In the genomic region with DNA sequence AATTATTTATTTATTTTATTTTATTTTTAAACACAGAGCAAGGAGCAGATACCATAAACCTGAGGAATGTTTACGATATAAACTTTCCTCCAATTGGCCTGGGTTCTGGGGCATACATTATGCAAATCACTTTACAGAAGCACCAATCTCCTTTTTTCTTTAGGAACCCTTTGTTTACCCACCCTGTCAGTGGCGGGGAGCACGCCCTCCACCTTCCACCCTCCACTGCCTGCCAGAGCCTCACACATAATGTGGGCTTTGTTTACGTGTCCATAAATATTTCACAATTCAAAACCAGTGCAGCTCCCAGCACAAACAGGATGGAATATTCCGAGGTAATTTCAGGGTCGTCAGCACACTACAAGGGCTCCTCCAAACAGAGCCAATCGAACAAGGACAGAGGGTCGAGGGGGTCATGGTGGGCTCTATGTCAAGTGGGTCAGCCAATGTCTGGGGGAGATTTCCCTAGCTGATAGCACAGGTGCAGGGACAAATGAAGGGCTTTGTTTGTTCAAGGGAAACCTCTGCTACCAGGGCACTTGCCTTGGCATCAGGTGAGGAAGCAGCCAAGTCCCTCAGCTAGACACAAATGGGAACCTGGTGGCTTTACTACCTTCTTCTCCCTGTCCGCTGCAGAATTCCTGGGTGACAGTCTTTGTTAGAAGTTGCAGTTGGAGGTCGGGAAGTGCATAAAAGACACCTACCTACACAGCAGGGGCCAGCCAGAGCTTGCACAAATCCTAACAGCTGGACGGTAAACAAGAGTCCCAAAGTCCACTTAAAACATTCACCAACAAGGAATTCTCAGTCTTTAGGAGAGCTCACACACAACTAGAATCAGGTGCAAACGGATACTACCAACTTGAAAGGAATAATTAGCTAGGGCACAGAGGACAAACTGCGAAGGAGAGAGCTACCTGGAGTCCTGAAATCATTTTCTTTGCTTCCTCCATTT, we compare ENCODE assay signal across 9 mouse cellular contexts. TPM values are rescaled to one million over a fixed set of nuclear protein-coding genes. Genes with fewer than 3 reads are reported as not detected.
DNase-seq lines count a peak whose midpoint lies in the region; ATAC-seq and TF ChIP-seq lines count a peak whose summit lies in the region.
"Had no signal": no experiment of that assay in that cellular context is flagged by ENCODE, and none has a peak within 500 bp of the region (broad histone marks: within the 10 kb centered on the region; RNA-seq: fewer than 3 reads in every experiment).

No protein-coding gene starts in this region.

- DNase-seq in midbrain, postnatal 0 days (ENCODE audit: low spot score) = no peak
- peak; percentile 22 for DNase-seq in liver
- DNase-seq in thymus, adult 2 months = no peak
- no peak for DNase-seq in left cerebral cortex, adult 8-10 months (ENCODE audit: low spot score in 2 of 2)
- DNase-seq in left cerebral cortex, adult 18-20 months (ENCODE audit: low spot score in 2 of 2) = no peak

- no peak for TF ChIP-seq POLR2A in thymus, adult 2 months (IDR thresholded peaks at IDR 0.05; ENCODE audit: control insufficient read depth, extremely low read depth, insufficient read depth, low read length, poor library complexity)

- no peak for TF ChIP-seq CTCF in midbrain, postnatal 0 days (IDR thresholded peaks at IDR 0.05)
- TF ChIP-seq CTCF in thymus, adult 2 months (IDR thresholded peaks at IDR 0.05; ENCODE audit: borderline replicate concordance, control insufficient read depth, extremely low read depth, insufficient read depth, low read length, poor library complexity) = no peak

- ATAC-seq in midbrain, embryonic 12.5 days (ENCODE audit: low FRiP score, low read depth) = peak; percentile 39; the same call in 1 of the 2 replicates
- ATAC-seq in midbrain, postnatal 0 days (ENCODE audit: low FRiP score) = no peak
- ATAC-seq in intestine, embryonic 15.5 days = peak; percentile 67

- no peak overlapping the region for H3K9ac ChIP-seq in midbrain, embryonic 12.5 days (replicated peaks)
- no peak overlapping the region for H3K9ac ChIP-seq in midbrain, postnatal 0 days (replicated peaks; ENCODE audit: low read length, poor library complexity, severe bottlenecking)
- no peak overlapping the region for H3K9ac ChIP-seq in intestine, embryonic 15.5 days

- peak overlapping the region; percentile 34 for H3K4me2 ChIP-seq in midbrain, embryonic 12.5 days (replicated peaks)
- no peak overlapping the region for H3K4me2 ChIP-seq in midbrain, postnatal 0 days (ENCODE audit: low read depth, low read length, poor library complexity, severe bottlenecking)
- peak overlapping the region; percentile 34 for H3K4me2 ChIP-seq in intestine, embryonic 15.5 days (replicated peaks)

- no peak overlapping the region for H3K4me3 ChIP-seq in midbrain, embryonic 12.5 days
- H3K4me3 ChIP-seq in midbrain, postnatal 0 days (ENCODE audit: low read depth, low read length) = no peak overlapping the region
- no peak overlapping the region for H3K4me3 ChIP-seq in intestine, embryonic 15.5 days (replicated peaks)
- no peak overlapping the region for H3K4me3 ChIP-seq in thymus, adult 2 months (ENCODE audit: control insufficient read depth, insufficient read depth, low read length)

- peaks cover 14% of the 10 kb centered on the region for H3K36me3 ChIP-seq in midbrain, embryonic 12.5 days
- H3K36me3 ChIP-seq in midbrain, postnatal 0 days (ENCODE audit: insufficient read depth, low read length) = peaks cover 27% of the 10 kb centered on the region
- no peaks in the 10 kb centered on the region for H3K36me3 ChIP-seq in intestine, embryonic 15.5 days
- H3K36me3 ChIP-seq in thymus, adult 2 months (ENCODE audit: control insufficient read depth, insufficient read depth, low read length) = no peaks in the 10 kb centered on the region
- H3K36me3 ChIP-seq: G1E had no signal

- peaks cover 32% of the 10 kb centered on the region for H3K4me1 ChIP-seq in midbrain, embryonic 12.5 days
- peaks cover 6% of the 10 kb centered on the region; the same call in 1 of the 2 replicates for H3K4me1 ChIP-seq in midbrain, postnatal 0 days (ENCODE audit: insufficient read depth, low read length)
- H3K4me1 ChIP-seq in intestine, embryonic 15.5 days (replicated peaks) = no peaks in the 10 kb centered on the region
- no peaks in the 10 kb centered on the region for H3K4me1 ChIP-seq in thymus, adult 2 months (replicated peaks; ENCODE audit: control insufficient read depth, insufficient read depth, low read length)

- H3K27ac ChIP-seq in midbrain, embryonic 12.5 days (replicated peaks) = peak overlapping the region; percentile 40; the same call in 1 of the 2 replicates
- no peak overlapping the region for H3K27ac ChIP-seq in midbrain, postnatal 0 days (ENCODE audit: low read depth, low read length)
- no peak overlapping the region for H3K27ac ChIP-seq in intestine, embryonic 15.5 days
- H3K27ac ChIP-seq in thymus, adult 2 months (ENCODE audit: control insufficient read depth, insufficient read depth, low read length) = no peak overlapping the region
- H3K27ac ChIP-seq: macrophage had no signal

- peaks cover 7% of the 10 kb centered on the region; the same call in 1 of the 2 replicates for H3K27me3 ChIP-seq in midbrain, embryonic 12.5 days
- no peaks in the 10 kb centered on the region for H3K27me3 ChIP-seq in midbrain, postnatal 0 days (ENCODE audit: insufficient read depth, low read length)
- H3K27me3 ChIP-seq in intestine, embryonic 15.5 days (replicated peaks) = no peaks in the 10 kb centered on the region
- H3K27me3 ChIP-seq in thymus, adult 2 months (ENCODE audit: control insufficient read depth, insufficient read depth, low read length) = no peaks in the 10 kb centered on the region; the same call in 1 of the 2 replicates

- no peaks in the 10 kb centered on the region for H3K9me3 ChIP-seq in midbrain, embryonic 12.5 days
- H3K9me3 ChIP-seq in midbrain, postnatal 0 days (ENCODE audit: low read length) = no peaks in the 10 kb centered on the region
- no peaks in the 10 kb centered on the region for H3K9me3 ChIP-seq in intestine, embryonic 15.5 days
- H3K9me3 ChIP-seq: G1E had no signal

- WGBS in midbrain, embryonic 12.5 days = 18% methylated on average over 13 of the region's 13 CpGs
- 24% methylated on average over 13 of the region's 13 CpGs for WGBS in midbrain, postnatal 0 days
- WGBS in intestine, embryonic 15.5 days = 27% methylated on average over 13 of the region's 13 CpGs
- WGBS in thymus, adult 2 months = 68% methylated on average over 13 of the region's 13 CpGs

RNA-seq across cellular contexts. Expression of a gene that starts 33.3 kb away (rescaled TPM):
- 45.8 and 51.1 TPM in 2 replicates for polyA plus RNA-seq in midbrain, embryonic 12.5 days (2016; fragmentation: Nextera tagmentation; extraction: Ambion mirVana)
- total RNA-seq in midbrain, postnatal 0 days (2014; rRNA removed) = 67.4 and 70.3 TPM in 2 replicates
- polyA plus RNA-seq in midbrain, postnatal 0 days (2015; fragmentation: Nextera tagmentation; extraction: Ambion mirVana) = 58.7 and 59.1 TPM in 2 replicates
- 58.7 and 63.5 TPM in 2 replicates for polyA plus RNA-seq in intestine, embryonic 15.5 days (2015; fragmentation: Nextera tagmentation; extraction: Ambion mirVana)
- polyA plus RNA-seq in thymus, adult 2 months (2012; rRNA removed) = 23.8 and 24.5 TPM in 2 replicates
- total RNA-seq in left cerebral cortex, adult 8-10 months (2022) = 100 to 1,000 TPM; 110 to 123 (median 118) TPM
- 100 to 1,000 TPM; 107 to 121 TPM for total RNA-seq in left cerebral cortex, adult 18-20 months (2021)

RNA-seq across cellular contexts. Expression of a gene that starts 46.4 kb away (rescaled TPM):
- 28.5 and 32.0 TPM in 2 replicates for polyA plus RNA-seq in midbrain, embryonic 12.5 days (2016; fragmentation: Nextera tagmentation; extraction: Ambion mirVana)
- total RNA-seq in midbrain, postnatal 0 days (2014; rRNA removed) = 33.3 and 52.6 TPM in 2 replicates
- 26.1 and 28.6 TPM in 2 replicates for polyA plus RNA-seq in midbrain, postnatal 0 days (2015; fragmentation: Nextera tagmentation; extraction: Ambion mirVana)
- 6.1 and 6.8 TPM in 2 replicates for polyA plus RNA-seq in intestine, embryonic 15.5 days (2015; fragmentation: Nextera tagmentation; extraction: Ambion mirVana)
- 0.37 and 0.77 TPM in 2 replicates for polyA plus RNA-seq in thymus, adult 2 months (2012; rRNA removed)
- total RNA-seq in left cerebral cortex, adult 8-10 months (2022) = 10 to 100 TPM; 67.0 to 85.3 (median 71.8) TPM
- 10 to 100 TPM; 67.9 to 79.3 TPM for total RNA-seq in left cerebral cortex, adult 18-20 months (2021)
- polyA plus RNA-seq: G1E had no signal

RNA-seq across cellular contexts. Expression of a gene that starts 53.4 kb away (rescaled TPM):
- 0.42 and 0.56 TPM in 2 replicates for polyA plus RNA-seq in midbrain, embryonic 12.5 days (2016; fragmentation: Nextera tagmentation; extraction: Ambion mirVana)
- total RNA-seq in midbrain, postnatal 0 days (2014; rRNA removed) = 1.3 and 1.5 TPM in 2 replicates
- polyA plus RNA-seq in midbrain, postnatal 0 days (2015; fragmentation: Nextera tagmentation; extraction: Ambion mirVana) = 2.9 and 3.3 TPM in 2 replicates
- 15.9 and 18.7 TPM in 2 replicates for polyA plus RNA-seq in intestine, embryonic 15.5 days (2015; fragmentation: Nextera tagmentation; extraction: Ambion mirVana)
- polyA plus RNA-seq in thymus, adult 2 months (2012; rRNA removed) = 1.6 and 3.6 TPM in 2 replicates
- total RNA-seq in left cerebral cortex, adult 8-10 months (2022) = 1 to 10 TPM; 2.7 to 3.7 (median 3.1) TPM
- total RNA-seq in left cerebral cortex, adult 18-20 months (2021) = 1 to 10 TPM; 2.7 to 3.1 TPM
- polyA plus RNA-seq: G1E, macrophage had no signal

RNA-seq across cellular contexts. Expression of a gene that starts 58.2 kb away (rescaled TPM):
- polyA plus RNA-seq in midbrain, embryonic 12.5 days (2016; fragmentation: Nextera tagmentation; extraction: Ambion mirVana) = 6.0 and 7.5 TPM in 2 replicates
- 6.2 and 11.3 TPM in 2 replicates for total RNA-seq in midbrain, postnatal 0 days (2014; rRNA removed)
- 18.7 and 19.7 TPM in 2 replicates for polyA plus RNA-seq in midbrain, postnatal 0 days (2015; fragmentation: Nextera tagmentation; extraction: Ambion mirVana)
- polyA plus RNA-seq in intestine, embryonic 15.5 days (2015; fragmentation: Nextera tagmentation; extraction: Ambion mirVana) = 51.7 and 62.6 TPM in 2 replicates
- polyA plus RNA-seq in thymus, adult 2 months (2012; rRNA removed) = 29.7 and 146 TPM in 2 replicates
- total RNA-seq in left cerebral cortex, adult 8-10 months (2022) = 100 to 1,000 TPM; 157 to 185 (median 170) TPM
- 100 to 1,000 TPM; 122 to 161 TPM for total RNA-seq in left cerebral cortex, adult 18-20 months (2021)
- polyA plus RNA-seq: G1E had no signal

RNA-seq across cellular contexts. Expression of a gene that starts 59.3 kb away (rescaled TPM):
- polyA plus RNA-seq in midbrain, embryonic 12.5 days (2016; fragmentation: Nextera tagmentation; extraction: Ambion mirVana) = 0.48 TPM in 1 of 2 replicates, not detected in the other
- 1.1 and 5.2 TPM in 2 replicates for total RNA-seq in midbrain, postnatal 0 days (2014; rRNA removed)
- polyA plus RNA-seq in midbrain, postnatal 0 days (2015; fragmentation: Nextera tagmentation; extraction: Ambion mirVana) = 2.5 and 2.6 TPM in 2 replicates
- 5.3 and 5.4 TPM in 2 replicates for polyA plus RNA-seq in intestine, embryonic 15.5 days (2015; fragmentation: Nextera tagmentation; extraction: Ambion mirVana)
- polyA plus RNA-seq in thymus, adult 2 months (2012; rRNA removed) = 3.8 and 16.7 TPM in 2 replicates
- 1 to 10 TPM in 3 of 4 experiments, under 1 TPM in 1; 0.74 to 2.4 (median 1.9) TPM for total RNA-seq in left cerebral cortex, adult 8-10 months (2022)
- total RNA-seq in left cerebral cortex, adult 18-20 months (2021) = 1 to 10 TPM; 2.4 to 2.6 TPM
- total RNA-seq: G1E had no signal
- polyA plus RNA-seq: G1E, macrophage had no signal
